Mouse (Mus musculus) liver, postnatal 0 days (tissue): ENCODE data around the gene Cfap43. TPM values are rescaled to one million over a fixed set of nuclear protein-coding genes. Genes with fewer than 3 reads are reported as not detected.
A peak's percentile ranks its signal among the peaks of the same experiment; 100 is the strongest.

Experiments used
- ATAC-seq: fragments of 200-750 bp; cut with Nextera tagmentation; 2 replicates; pipeline ENCODE4 v1.8.0; 2017; ENCODE audit warnings: mild to moderate bottlenecking, moderate library complexity
- DNase-seq: peaks from one replicate; pipeline ENCODE4 v3.0.0-alpha.2; 2016
- H3K27ac ChIP-seq: fragments of 300-500 bp; sonication (generic); 2 replicates; pipeline ENCODE4 v1.5.1; 2014; ENCODE audit warnings: antibody characterized with exemption, moderate library complexity, mild to moderate bottlenecking, low read depth
- H3K27me3 ChIP-seq: fragments of 300-500 bp; sonication (generic); 2 replicates; pipeline ENCODE4 v1.6.1; 2014; ENCODE audit warnings: low read length, control low read depth, mixed read lengths; ENCODE audit not compliant: insufficient read depth
- H3K36me3 ChIP-seq: fragments of 300-500 bp; sonication (generic); replicated peaks from 2 replicates; pipeline ENCODE4 v1.6.1; 2014; ENCODE audit warnings: mild to moderate bottlenecking, control low read depth, low read length, moderate library complexity, mixed read lengths; ENCODE audit not compliant: insufficient read depth
- H3K4me1 ChIP-seq: fragments of 300-500 bp; sonication (generic); 2 replicates; pipeline ENCODE4 v1.6.1; 2014; ENCODE audit warnings: antibody characterized with exemption, mild to moderate bottlenecking, control low read depth; ENCODE audit not compliant: insufficient read depth
- H3K4me2 ChIP-seq: fragments of 300-500 bp; sonication (generic); 2 replicates; pipeline ENCODE4 v1.6.1; 2014; ENCODE audit warnings: low read depth, mild to moderate bottlenecking, low read length, moderate library complexity, mixed read lengths
- H3K4me3 ChIP-seq: fragments of 300-500 bp; sonication (generic); 2 replicates; pipeline ENCODE4 v1.5.1; 2014; ENCODE audit warnings: low read depth, low read length
- H3K9ac ChIP-seq: fragments of 300-500 bp; sonication (generic); replicated peaks from 2 replicates; pipeline ENCODE4 v1.6.1; 2014; ENCODE audit warnings: mild to moderate bottlenecking, moderate library complexity
- H3K9me3 ChIP-seq: fragments of 300-500 bp; sonication (generic); 2 replicates; pipeline ENCODE4 v1.6.1; 2016; ENCODE audit warnings: mild to moderate bottlenecking, control low read depth, low read length, mixed read lengths
- CTCF ChIP-seq: sonication (generic); IDR thresholded peaks from 2 replicates; pipeline ENCODE4 v1.5.1; 2016; ENCODE audit warnings: antibody characterized with exemption, low read depth
- EP300 ChIP-seq: IDR thresholded peaks from 2 replicates; pipeline ENCODE4 v1.6.1; 2016; ENCODE audit warnings: antibody characterized with exemption, low read depth, mild to moderate bottlenecking
- WGBS: fragments of 180-500 bp; shearing (Covaris S2); extraction: QIAGEN DNeasy Blood & Tissue Kit; methylation state at CpG from one replicate; pipeline ENCODE4 v1.1.7; 2014; ENCODE audit not compliant: insufficient replicate concordance; 5-methylcytosine and 5-hydroxymethylcytosine counted together
- polyA plus RNA-seq: library from polyadenylated mRNA; unstranded; fragments of >200 nt; fragmentation: Nextera tagmentation; extraction: Ambion mirVana; gene quantifications from 2 replicates; pipeline ENCODE4 v1.2.1, GENCODE M21; 2015

The Cfap43 gene
- polyA plus RNA-seq, 1 experiment from 2014 or later, result 0.05 TPM

GRCm38 (mm10) chr19:47931982-47932638 lies 13.0 kb upstream of the Cfap43 start:
- DNase-seq (no peak), ATAC-seq (no peak)
- Histone ChIP-seq H3K27me3 (0 out of 2 replicates have a peak, but pooled peaks cover 3% of the 10 kb centered on the region), H3K9me3 (no peaks in the 10 kb centered on the region), H3K4me2 (no peak overlapping the region), H3K27ac (no peak overlapping the region), H3K4me1 (peaks cover 4% of the 10 kb centered on the region), H3K9ac (no peak overlapping the region), H3K4me3 (no peak overlapping the region), H3K36me3 (no peaks in the 10 kb centered on the region)
- no peak for TF ChIP-seq EP300
- peak; percentile 86 for TF ChIP-seq CTCF
- whole genome bisulfite sequencing, result 38% methylated on average over 7 of the region's 7 CpGs

- H3K27ac ChIP-seq, result no peak overlapping the region
- TF ChIP-seq CTCF (no peak), EP300 (no peak)
- DNase-seq (no peak), ATAC-seq (no peak)
- no peaks in the 10 kb centered on the region for H3K4me1 ChIP-seq
- H3K9ac ChIP-seq, result no peak overlapping the region
- no peaks in the 10 kb centered on the region for H3K27me3 ChIP-seq
- 81% methylated on average over 4 of the region's 4 CpGs for WGBS
- no peak overlapping the region for H3K4me2 ChIP-seq
- no peaks in the 10 kb centered on the region for H3K36me3 ChIP-seq
- H3K9me3 ChIP-seq, result no peaks in the 10 kb centered on the region
- no peak overlapping the region for H3K4me3 ChIP-seq
Observed at GRCm38 (mm10) chr19:47929043-47929442, 10.0 kb upstream of the Cfap43 start.

- TF ChIP-seq CTCF, result no peak
- no peak for TF ChIP-seq EP300
- no peak overlapping the region for H3K4me3 ChIP-seq
- H3K4me2 ChIP-seq, result no peak overlapping the region
- no peak overlapping the region for H3K9ac ChIP-seq
- WGBS, result 65% methylated on average over 2 of the region's 2 CpGs
- H3K27ac ChIP-seq, result no peak overlapping the region
- no peaks in the 10 kb centered on the region for H3K36me3 ChIP-seq
- DNase-seq (no peak), ATAC-seq (no peak)
- no peaks in the 10 kb centered on the region for H3K9me3 ChIP-seq
- H3K27me3 ChIP-seq, result no peaks in the 10 kb centered on the region
- no peaks in the 10 kb centered on the region for H3K4me1 ChIP-seq
Observed at GRCm38 (mm10) chr19:47927032-47927431, 7.9 kb upstream of the Cfap43 start.

- ATAC-seq (peak; percentile 44), DNase-seq (no peak)
- Histone ChIP-seq H3K4me1 (no peaks in the 10 kb centered on the region), H3K9ac (no peak overlapping the region), H3K9me3 (no peaks in the 10 kb centered on the region), H3K36me3 (no peaks in the 10 kb centered on the region), H3K27ac (peak overlapping the region; percentile 11; the same call in 1 of the 2 replicates), H3K4me2 (no peak overlapping the region), H3K27me3 (no peaks in the 10 kb centered on the region), H3K4me3 (no peak overlapping the region)
- 64% methylated on average over 7 of the region's 7 CpGs for WGBS
- TF ChIP-seq EP300 (peak; percentile 70; the same call in 1 of the 2 replicates), CTCF (no peak)
Observed at GRCm38 (mm10) chr19:47925819-47926218, 6.7 kb upstream of the Cfap43 start.

GRCm38 (mm10) chr19:47919966-47920375 lies 884 bp upstream of the Cfap43 start:
- H3K9me3 ChIP-seq, result no peaks in the 10 kb centered on the region
- peak overlapping the region; percentile 77 for H3K4me2 ChIP-seq
- H3K27ac ChIP-seq, result peak overlapping the region; percentile 88
- peak overlapping the region; percentile 76 for H3K9ac ChIP-seq
- H3K4me3 ChIP-seq, result peak overlapping the region; percentile 66
- WGBS, result 3% methylated on average over 8 of the region's 8 CpGs
- DNase-seq, result peak; percentile 18
- no peaks in the 10 kb centered on the region for H3K27me3 ChIP-seq
- no peaks in the 10 kb centered on the region for H3K36me3 ChIP-seq
- ATAC-seq, result peak; percentile 8; the same call in 1 of the 2 replicates
- TF ChIP-seq CTCF (no peak), EP300 (no peak)
- H3K4me1 ChIP-seq, result peaks cover 11% of the 10 kb centered on the region; the same call in 1 of the 2 replicates

- no peak for TF ChIP-seq EP300
- TF ChIP-seq CTCF, result no peak
- ATAC-seq, result peak; percentile 26
- Histone ChIP-seq H3K4me3 (peak overlapping the region; percentile 66), H3K27me3 (no peaks in the 10 kb centered on the region), H3K9ac (peak overlapping the region; percentile 76), H3K27ac (peak overlapping the region; percentile 88), H3K36me3 (no peaks in the 10 kb centered on the region), H3K9me3 (no peaks in the 10 kb centered on the region), H3K4me2 (peak overlapping the region; percentile 77), H3K4me1 (peaks cover 11% of the 10 kb centered on the region; the same call in 1 of the 2 replicates)
- no peak for DNase-seq
- under 1% methylated on average over 29 of the region's 29 CpGs for WGBS
Observed at GRCm38 (mm10) chr19:47918455-47919101, 509 bp downstream of the Cfap43 start.
